Mouse (Mus musculus) small intestine, adult 2 months (tissue): ENCODE results near the gene Gdf9. TPM values are rescaled to one million over a fixed set of nuclear protein-coding genes. Genes with fewer than 3 reads are reported as not detected.

Experiments used
- H3K27ac ChIP-seq: fragments of 200-500 bp; 2 replicates; pipeline ENCODE4 v1.5.1; 2012; ENCODE audit warnings: low read depth, low read length, control low read depth, inconsistent platforms; ENCODE audit not compliant: insufficient read depth
- H3K27me3 ChIP-seq: fragments of 200-500 bp; 2 replicates; pipeline ENCODE4 v1.6.1; 2012; ENCODE audit warnings: mild to moderate bottlenecking, moderate library complexity, low read length, inconsistent platforms; ENCODE audit not compliant: control insufficient read depth, insufficient read depth
- H3K36me3 ChIP-seq: fragments of 200-500 bp; 2 replicates; pipeline ENCODE4 v1.6.1; 2012; ENCODE audit warnings: mild to moderate bottlenecking, low read length, control low read depth, inconsistent platforms; ENCODE audit not compliant: control insufficient read depth, insufficient read depth
- H3K4me1 ChIP-seq: fragments of 200-500 bp; 2 replicates; pipeline ENCODE4 v1.6.1; 2012; ENCODE audit warnings: low read length, inconsistent platforms, mixed read lengths; ENCODE audit not compliant: control insufficient read depth, insufficient read depth, insufficient read length
- H3K4me3 ChIP-seq: fragments of 200-500 bp; 2 replicates; pipeline ENCODE4 v1.5.1; 2012; ENCODE audit warnings: low read depth, mild to moderate bottlenecking, control low read depth, inconsistent platforms, low read length, moderate library complexity
- CTCF ChIP-seq: fragments of 200-500 bp; IDR thresholded peaks from 2 replicates; pipeline ENCODE4 v1.5.1; 2012; ENCODE audit warnings: low read depth, mild to moderate bottlenecking, control low read depth, inconsistent platforms, low read length, moderate library complexity, mixed read lengths; ENCODE audit not compliant: insufficient replicate concordance, insufficient read length; ENCODE audit errors: extremely low read depth
- POLR2A ChIP-seq: fragments of 200-500 bp; IDR thresholded peaks from 2 replicates; pipeline ENCODE4 v1.6.1; 2012; ENCODE audit warnings: low read depth, mild to moderate bottlenecking, control low read depth, inconsistent platforms, low read length, moderate library complexity
- WGBS: fragments of 180-500 bp; shearing (Covaris S2); methylation state at CpG from one replicate; pipeline ENCODE4 v1.1.7; 2018; 5-methylcytosine and 5-hydroxymethylcytosine counted together
- polyA plus RNA-seq: library from polyadenylated mRNA; depleted of rRNA; stranded (reverse); fragments of >200 nt; gene quantifications from 2 replicates; pipeline ENCODE4 v1.2.3, GENCODE M21; 2012; rRNA removed

Gdf9 gene
- polyA plus RNA-seq, result 0.80 and 1.3 TPM in 2 replicates

- Histone ChIP-seq H3K4me1 (peaks cover 27% of the 10 kb centered on the region), H3K27ac (peak within 1 kb of the TSS; percentile 100), H3K4me3 (peak within 1 kb of the TSS; percentile 96), H3K27me3 (no peaks in the 10 kb centered on the region), H3K36me3 (peaks cover 12% of the 10 kb centered on the region)
- TF ChIP-seq CTCF (no peak), POLR2A (peak; percentile 82)
- under 1% methylated on average over 44 of the region's 44 CpGs for WGBS
Measured at GRCm38 (mm10) chr11:53430670-53431346, at the start of gene Gdf9, which contains the start of gene Uqcrq. TSS of gene Gdf9 (plus strand) at chr11:53431023. TSS of gene Uqcrq (minus strand) at chr11:53430831.

GRCm38 (mm10) chr11:53383758-53384428, 46.9 kb upstream of the Gdf9 start:
- WGBS, result 50% methylated on average over 2 of the region's 2 CpGs

GRCm38 (mm10) chr11:53393856-53394255, 37.0 kb upstream of the Gdf9 start:
- Histone ChIP-seq H3K4me1 (no peaks in the 10 kb centered on the region), H3K4me3 (no peak overlapping the region), H3K27ac (no peak overlapping the region), H3K27me3 (no peaks in the 10 kb centered on the region), H3K36me3 (peaks cover 40% of the 10 kb centered on the region)
- no peak for TF ChIP-seq POLR2A
- TF ChIP-seq CTCF, result no peak
- 56% methylated on average over 1 of the region's 1 CpGs for WGBS

More at GRCm38 (mm10) chr11:53383758-53384428, 46.9 kb upstream of the Gdf9 start:
- TF ChIP-seq CTCF (no peak; the same call in 1 of the 2 replicates), POLR2A (no peak)
- H3K36me3 ChIP-seq, result peaks cover 18% of the 10 kb centered on the region
- no peak overlapping the region for H3K27ac ChIP-seq
- H3K27me3 ChIP-seq, result no peaks in the 10 kb centered on the region
- no peak overlapping the region for H3K4me3 ChIP-seq
- no peaks in the 10 kb centered on the region for H3K4me1 ChIP-seq

GRCm38 (mm10) chr11:53403638-53404037, 27.2 kb upstream of the Gdf9 start:
- peaks cover 57% of the 10 kb centered on the region for H3K36me3 ChIP-seq
- no peak overlapping the region for H3K27ac ChIP-seq
- no peak overlapping the region for H3K4me3 ChIP-seq
- no peaks in the 10 kb centered on the region for H3K4me1 ChIP-seq
- no peaks in the 10 kb centered on the region for H3K27me3 ChIP-seq
- no peak for TF ChIP-seq POLR2A
- TF ChIP-seq CTCF, result no peak
- 64% methylated on average over 1 of the region's 1 CpGs for WGBS

GRCm38 (mm10) chr11:53411738-53412137, 19.1 kb upstream of the Gdf9 start:
- Histone ChIP-seq H3K4me1 (no peaks in the 10 kb centered on the region), H3K27me3 (no peaks in the 10 kb centered on the region), H3K36me3 (peaks cover 69% of the 10 kb centered on the region), H3K27ac (no peak overlapping the region), H3K4me3 (no peak overlapping the region)
- TF ChIP-seq CTCF (no peak), POLR2A (no peak)

- Histone ChIP-seq H3K27me3 (no peaks in the 10 kb centered on the region), H3K36me3 (peaks cover 60% of the 10 kb centered on the region), H3K4me3 (no peak overlapping the region), H3K27ac (no peak overlapping the region), H3K4me1 (peaks cover 4% of the 10 kb centered on the region)
- 89% methylated on average over 4 of the region's 4 CpGs for WGBS
- TF ChIP-seq POLR2A (no peak), CTCF (no peak)
Measured at GRCm38 (mm10) chr11:53413871-53414270, 17.0 kb upstream of the Gdf9 start.

GRCm38 (mm10) chr11:53418048-53418447, 12.8 kb upstream of the Gdf9 start:
- H3K27ac ChIP-seq, result peak overlapping the region; percentile 92
- peaks cover 40% of the 10 kb centered on the region for H3K36me3 ChIP-seq
- H3K4me1 ChIP-seq, result peaks cover 4% of the 10 kb centered on the region
- H3K4me3 ChIP-seq, result no peak overlapping the region
- no peaks in the 10 kb centered on the region for H3K27me3 ChIP-seq
- no peak for TF ChIP-seq CTCF
- no peak for TF ChIP-seq POLR2A
